Comparison of ENCODE assay signal across 10 mouse cellular contexts in the genomic region with DNA sequence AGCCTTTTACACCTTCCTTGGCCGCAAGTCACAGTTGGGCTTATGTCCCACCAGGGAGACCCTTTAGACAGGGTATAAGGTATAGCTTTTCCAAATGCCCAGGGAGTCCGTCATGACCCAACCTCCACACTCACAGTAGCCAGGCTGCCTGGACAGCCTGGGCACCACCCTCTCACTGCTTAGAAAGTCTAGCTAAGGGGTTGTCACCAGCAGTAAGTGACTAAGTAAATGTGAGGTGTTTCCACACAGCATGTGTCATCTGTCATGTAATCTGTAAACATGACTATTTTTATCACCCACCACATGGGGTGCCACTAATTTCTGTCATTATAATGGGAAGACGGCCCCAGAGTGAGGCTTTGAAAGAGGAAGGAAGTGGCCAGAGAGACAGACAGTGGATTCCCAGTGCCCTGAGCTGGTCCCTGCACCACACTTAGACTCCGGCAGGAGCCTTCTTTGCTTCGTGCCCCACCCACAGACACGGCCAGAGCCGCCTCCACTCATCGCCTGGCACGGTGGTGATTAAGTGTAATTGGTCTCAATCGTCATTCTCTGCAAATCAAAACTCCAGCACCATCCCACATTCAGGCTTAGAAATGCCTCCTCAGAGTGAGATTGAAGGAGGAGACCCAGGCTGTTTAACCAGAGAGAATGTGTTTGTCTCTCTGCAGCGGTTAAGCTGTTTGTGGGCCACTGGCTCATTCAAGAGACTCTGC.
DNase-seq lines count a peak whose midpoint lies in the region; ATAC-seq and TF ChIP-seq lines count a peak whose summit lies in the region.
"Had no signal": no experiment of that assay in that cellular context is flagged by ENCODE, and none has a peak within 500 bp of the region (broad histone marks: within the 10 kb centered on the region; RNA-seq: fewer than 3 reads in every experiment).

No protein-coding gene starts in this region.

- H3K27ac ChIP-seq in bone marrow macrophage, adult 2 months (ENCODE audit: insufficient read depth, low read depth, low read length) = peak overlapping the region; percentile 48
- H3K27ac ChIP-seq in gastrocnemius, adult 2 months = no peak overlapping the region
- H3K27ac ChIP-seq: forebrain, embryonic 10.5 days had no signal

- peaks cover 32% of the 10 kb centered on the region for H3K4me1 ChIP-seq in bone marrow macrophage, adult 2 months (ENCODE audit: control insufficient read depth, insufficient read depth, low read length)
- H3K4me1 ChIP-seq: forebrain, embryonic 10.5 days had no signal

- no peak for TF ChIP-seq POLR2A in bone marrow macrophage, adult 2 months (IDR thresholded peaks at IDR 0.05; ENCODE audit: borderline replicate concordance, low read depth, low read length)

- H3K4me3 ChIP-seq in bone marrow macrophage, adult 2 months (ENCODE audit: insufficient read depth, low read length) = 0 out of 2 replicates have a peak overlapping the region, but pooled peaks have one; percentile 10
- no peak overlapping the region for H3K4me3 ChIP-seq in gastrocnemius, adult 2 months
- H3K4me3 ChIP-seq: forebrain, embryonic 10.5 days had no signal

- no peak for TF ChIP-seq CTCF in bone marrow macrophage, adult 2 months (IDR thresholded peaks at IDR 0.05; ENCODE audit: low read depth, low read length)
- no peak for TF ChIP-seq CTCF in gastrocnemius, adult 2 months (IDR thresholded peaks at IDR 0.05)

- ATAC-seq in granulocyte monocyte progenitor cell, adult 5-6 weeks (replicated peaks; ENCODE audit: poor library complexity, severe bottlenecking) = 0 out of 2 replicates have a peak, but pooled peaks have one; percentile 27
- ATAC-seq in inflammation-experienced regulatory T-cells, adult 6 months = no peak

- peak; percentile 3 to 24 for DNase-seq in left cerebral cortex, adult 18-20 months (ENCODE audit: low spot score in 2 of 2)
- no peak for DNase-seq in left cerebral cortex, postnatal 4 days
- DNase-seq in left cerebral cortex, postnatal 36 days (ENCODE audit: low spot score in 2 of 2) = peak; percentile 18 to 30
- DNase-seq in gastrocnemius, adult 2 months = no peak
- DNase-seq: kidney, adult 2 months; thymus, adult 18-20 months had no signal

- intact Hi-C loops in left cerebral cortex, postnatal 4 days (cut with DNase I) = no loop called here
- intact Hi-C loops in left cerebral cortex, postnatal 36 days (cut with DNase I) = no loop called here
- intact Hi-C loops in gastrocnemius, adult 2 months (cut with DNase I) = no loop called here

Comparison
In these comparisons a context has a peak if more than half of its experiments do, and no peak if none do; other contexts are left out.
1. DNase-seq: peak in left cerebral cortex, adult 18-20 months (2 of 2) and left cerebral cortex, postnatal 36 days (2 of 2); none in left cerebral cortex, postnatal 4 days (single experiment) and gastrocnemius, adult 2 months (single experiment).